Mouse (Mus musculus): ENCODE measurements around the gene Pdlim7.

Pdlim7 gene

DNA sequence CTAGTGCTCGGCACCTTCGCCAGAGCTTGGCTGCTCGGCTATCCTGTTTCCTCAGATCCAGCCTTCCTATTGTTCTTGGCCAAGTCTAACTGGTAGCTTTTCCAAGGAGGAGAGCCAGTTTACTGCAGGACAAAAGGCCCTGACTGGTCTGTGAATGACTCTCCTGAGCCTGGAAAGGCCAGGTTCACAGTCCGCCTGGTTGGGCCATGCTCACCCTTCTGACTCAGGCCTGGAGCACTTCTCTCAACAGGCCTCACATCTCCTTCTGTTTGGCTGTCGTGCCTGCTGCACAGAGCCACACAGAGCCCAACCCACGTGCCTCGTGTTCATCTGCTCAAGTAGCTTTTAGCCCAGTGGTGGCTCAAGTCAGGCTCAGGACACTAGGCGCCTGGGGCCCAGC, 9.3 kb upstream of the Pdlim7 start:
- no peak for DNase-seq (ENCODE audit: low spot score in 2 of 2)

DNA sequence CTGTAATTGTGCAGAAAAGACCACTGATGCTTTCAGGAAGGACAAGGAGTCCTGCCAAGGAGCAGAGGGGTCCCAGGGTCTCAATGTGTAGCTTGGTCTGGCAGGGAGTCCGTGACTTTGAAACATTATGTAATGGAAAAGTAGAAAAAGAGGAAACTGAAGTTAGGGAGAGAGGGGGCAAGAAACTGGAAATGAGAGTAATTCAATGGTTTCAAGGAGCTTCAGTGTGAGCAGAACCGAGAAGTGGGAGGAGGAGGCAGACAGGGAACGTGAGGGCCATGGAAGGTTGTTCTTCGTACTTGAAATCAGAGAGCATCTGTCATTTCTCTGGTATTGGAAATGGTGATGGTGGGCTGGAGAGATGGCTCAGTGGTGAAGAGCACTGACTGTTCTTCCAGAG, 6.1 kb upstream of the Pdlim7 start:
- DNase-seq (ENCODE audit: low spot score in 2 of 2) = no peak

GRCm38 (mm10) chr13:55516955-55517354, 3.5 kb upstream of the Pdlim7 start:
- DNase-seq (ENCODE audit: low spot score in 2 of 2) = peak; percentile 69 to 84

DNA sequence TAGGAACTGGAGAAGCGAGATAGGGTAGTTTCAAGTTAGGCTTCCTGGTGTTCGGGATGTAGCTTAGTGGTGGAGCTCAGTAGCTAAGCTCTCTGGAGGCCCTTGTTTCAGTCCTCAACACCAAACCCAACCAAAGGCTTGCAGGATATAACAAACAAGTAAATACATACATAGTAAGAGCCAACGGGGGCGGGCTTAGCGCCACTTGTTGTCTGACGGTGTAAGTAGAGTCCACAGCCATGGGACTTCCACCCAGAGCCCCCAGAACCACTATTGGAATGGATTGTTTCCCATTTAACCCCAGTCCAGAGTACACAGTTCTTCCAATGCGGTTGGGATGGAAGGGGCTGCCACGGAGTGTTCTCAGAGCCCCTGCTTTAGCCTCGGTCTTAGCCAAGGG, 352 bp upstream of the Pdlim7 start:
- DNase-seq (ENCODE audit: low spot score in 2 of 2) = no peak

DNA sequence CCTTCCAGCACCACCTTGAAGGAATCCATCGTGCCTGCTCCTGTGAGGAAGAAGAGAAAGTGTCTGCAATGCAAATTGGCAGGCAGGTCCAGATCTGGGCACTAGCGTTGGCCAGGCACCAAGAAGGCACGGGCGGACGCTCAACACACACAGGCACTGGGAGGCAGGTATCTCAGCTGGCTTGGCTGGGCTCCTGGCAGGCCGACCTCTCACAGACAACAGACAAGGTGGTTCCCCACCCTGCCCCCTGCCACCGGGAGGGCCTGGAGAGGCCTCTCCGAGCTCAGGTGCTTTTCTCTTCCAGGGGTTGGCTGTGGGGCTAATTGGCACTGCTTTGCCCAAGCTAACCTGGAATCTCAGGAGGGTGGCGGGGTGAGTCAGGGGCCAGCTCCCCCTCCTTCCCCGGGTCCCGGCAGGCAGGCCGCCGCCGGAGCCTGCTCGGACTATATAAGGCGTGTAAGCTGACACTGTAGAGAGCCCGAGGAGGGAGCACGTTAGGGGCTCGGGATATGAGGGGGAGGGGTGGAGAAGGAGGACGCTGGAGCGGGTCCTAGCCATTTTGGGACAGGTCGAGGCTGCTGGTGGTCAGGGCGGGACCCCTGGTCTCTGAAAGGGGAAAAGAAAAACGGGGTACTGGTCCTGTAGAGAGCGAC, 971 bp downstream of the Pdlim7 start:
- DNase-seq (ENCODE audit: low spot score in 2 of 2) = peak in 1 of 2 experiments; percentile 20

- DNase-seq (ENCODE audit: low spot score in 2 of 2) = no peak
Observed at GRCm38 (mm10) chr13:55511492-55511861, 2.0 kb downstream of the Pdlim7 start.

- DNase-seq (ENCODE audit: low spot score in 2 of 2) = no peak
Observed at GRCm38 (mm10) chr13:55510668-55511491, 2.6 kb downstream of the Pdlim7 start.

DNA sequence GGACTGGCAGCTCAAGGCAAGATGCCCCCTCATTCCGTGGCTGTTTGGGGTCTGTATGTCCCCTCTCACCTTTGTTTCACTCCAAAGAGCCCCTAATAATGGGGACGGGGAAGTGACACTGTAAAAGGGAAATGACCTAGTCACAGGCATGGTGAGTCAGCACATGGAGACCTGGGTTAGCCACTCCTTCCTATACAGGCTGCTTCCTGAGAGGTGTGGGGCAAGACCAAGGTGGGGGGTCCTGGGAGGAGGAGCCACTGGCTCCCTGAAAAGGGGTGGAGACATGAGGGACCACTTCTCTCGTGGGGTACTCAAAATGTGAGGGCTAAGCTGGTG, 3.2 kb downstream of the Pdlim7 start:
- DNase-seq (ENCODE audit: low spot score in 2 of 2) = no peak

GRCm38 (mm10) chr13:55508531-55508930, 4.9 kb downstream of the Pdlim7 start:
- DNase-seq (ENCODE audit: low spot score in 2 of 2) = no peak

DNA sequence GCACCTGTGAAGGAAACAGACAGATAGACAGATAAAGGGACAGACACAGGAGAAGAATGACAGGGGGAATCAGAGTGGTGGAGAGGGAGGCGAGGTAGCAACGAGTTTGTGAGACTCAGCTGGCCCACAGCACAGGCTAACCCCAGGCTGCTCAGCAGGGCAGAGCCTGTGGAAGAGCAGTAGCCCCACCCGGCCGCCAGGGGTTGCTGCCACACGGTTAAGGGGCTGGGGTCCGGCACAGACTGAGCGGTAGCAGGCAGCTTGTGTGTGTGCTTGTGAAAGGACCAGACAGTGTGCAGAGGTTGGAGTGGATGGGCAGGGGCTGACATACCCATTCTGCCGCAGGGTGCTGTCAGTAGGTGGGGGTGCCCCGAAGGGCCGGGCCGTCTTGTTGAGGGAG, 5.6 kb downstream of the Pdlim7 start:
- no peak for DNase-seq (ENCODE audit: low spot score in 2 of 2)

DNA sequence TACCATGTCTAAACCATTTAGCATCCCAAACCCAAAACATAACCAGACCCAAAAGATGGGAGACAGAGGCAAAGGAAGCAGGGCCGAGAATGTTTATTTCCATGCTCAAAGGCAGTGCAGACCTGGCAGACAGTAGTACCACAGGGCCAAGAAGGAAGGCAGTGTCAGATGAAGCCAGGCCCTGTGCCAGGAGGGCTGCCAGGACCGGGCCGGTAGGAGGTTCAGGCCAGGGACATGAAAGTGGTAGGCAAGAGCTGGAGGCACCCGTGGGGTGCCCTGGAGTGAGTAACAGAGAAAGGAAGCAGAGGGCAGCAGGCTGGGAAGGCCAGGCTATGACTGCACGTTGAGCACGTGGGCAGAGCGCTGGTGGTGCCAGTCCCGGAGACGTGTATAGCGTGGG, 6.8 kb downstream of the Pdlim7 start:
- DNase-seq (ENCODE audit: low spot score in 2 of 2) = no peak

- DNase-seq (ENCODE audit: low spot score in 2 of 2) = no peak
Observed at GRCm38 (mm10) chr13:55505810-55506209, 7.7 kb downstream of the Pdlim7 start.

GRCm38 (mm10) chr13:55504390-55504789, 9.1 kb downstream of the Pdlim7 start:
- no peak for DNase-seq (ENCODE audit: low spot score in 2 of 2)

DNA sequence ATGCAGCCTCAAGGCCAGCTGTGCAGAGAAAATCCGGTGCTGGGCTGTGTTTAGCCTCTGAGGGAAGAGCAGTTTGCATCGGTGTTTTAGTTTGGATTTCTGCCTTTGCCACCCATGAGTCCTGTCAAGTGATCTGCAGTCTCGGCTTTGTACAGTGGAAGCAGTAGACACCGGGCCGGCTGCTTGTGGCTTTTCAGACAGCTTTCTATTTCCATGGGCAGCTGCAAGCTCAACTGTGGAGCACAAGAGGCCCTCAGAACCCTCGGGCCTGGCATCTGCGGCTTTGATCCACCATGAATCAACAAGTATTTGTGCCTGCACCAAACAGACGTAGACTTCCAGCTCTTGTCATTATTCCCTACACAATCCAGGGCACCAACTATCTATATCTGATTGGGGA, 11.1 kb downstream of the Pdlim7 start:
- DNase-seq (ENCODE audit: low spot score in 2 of 2) = no peak

DNA sequence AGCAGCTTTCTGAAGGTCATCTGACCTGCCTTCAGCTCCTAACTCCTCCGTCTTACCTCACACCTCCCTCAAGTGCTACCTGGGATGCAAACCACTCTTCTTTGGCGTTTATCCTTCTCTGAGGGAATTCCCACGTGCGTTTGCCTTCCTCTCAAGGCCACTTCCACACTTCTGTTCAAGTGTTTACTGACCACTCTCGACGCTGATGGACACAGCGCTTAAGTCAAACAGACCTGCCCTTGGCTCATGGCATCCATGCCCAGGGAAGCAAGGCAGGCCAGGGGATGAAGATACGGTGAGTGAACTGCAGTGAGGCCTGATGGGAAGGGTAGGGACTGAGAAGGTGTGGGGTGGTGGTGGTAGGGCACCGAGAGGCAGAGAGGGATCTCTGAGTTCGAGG, 12.9 kb downstream of the Pdlim7 start:
- no peak for DNase-seq (ENCODE audit: low spot score in 2 of 2)

DNA sequence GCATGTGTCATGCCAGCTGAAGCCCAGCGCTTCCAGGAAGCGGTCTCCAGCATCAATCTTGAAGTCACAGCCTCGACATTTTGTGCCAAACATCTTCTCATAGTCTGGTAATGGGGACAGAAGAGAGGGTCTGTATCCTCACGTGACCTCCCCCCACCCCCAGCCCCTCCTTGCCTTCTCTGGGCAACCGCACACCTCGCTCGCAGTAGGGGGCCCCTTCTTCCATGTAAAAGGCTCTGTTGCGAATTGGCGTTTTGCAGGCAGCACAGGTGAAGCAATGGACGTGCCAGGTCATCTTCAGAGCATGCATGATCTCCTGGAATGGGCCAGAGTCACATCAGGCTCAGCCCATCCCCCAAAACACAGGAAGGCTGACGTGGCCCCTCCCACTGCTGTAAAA, 14.6 kb downstream of the Pdlim7 start:
- no peak for DNase-seq (ENCODE audit: low spot score in 2 of 2)

- DNase-seq (ENCODE audit: low spot score in 2 of 2) = no peak
Observed at GRCm38 (mm10) chr13:55496661-55497060, 16.8 kb downstream of the Pdlim7 start.

- no peak for DNase-seq (ENCODE audit: low spot score in 2 of 2)
Observed at GRCm38 (mm10) chr13:55495702-55496101, 17.8 kb downstream of the Pdlim7 start.

DNA sequence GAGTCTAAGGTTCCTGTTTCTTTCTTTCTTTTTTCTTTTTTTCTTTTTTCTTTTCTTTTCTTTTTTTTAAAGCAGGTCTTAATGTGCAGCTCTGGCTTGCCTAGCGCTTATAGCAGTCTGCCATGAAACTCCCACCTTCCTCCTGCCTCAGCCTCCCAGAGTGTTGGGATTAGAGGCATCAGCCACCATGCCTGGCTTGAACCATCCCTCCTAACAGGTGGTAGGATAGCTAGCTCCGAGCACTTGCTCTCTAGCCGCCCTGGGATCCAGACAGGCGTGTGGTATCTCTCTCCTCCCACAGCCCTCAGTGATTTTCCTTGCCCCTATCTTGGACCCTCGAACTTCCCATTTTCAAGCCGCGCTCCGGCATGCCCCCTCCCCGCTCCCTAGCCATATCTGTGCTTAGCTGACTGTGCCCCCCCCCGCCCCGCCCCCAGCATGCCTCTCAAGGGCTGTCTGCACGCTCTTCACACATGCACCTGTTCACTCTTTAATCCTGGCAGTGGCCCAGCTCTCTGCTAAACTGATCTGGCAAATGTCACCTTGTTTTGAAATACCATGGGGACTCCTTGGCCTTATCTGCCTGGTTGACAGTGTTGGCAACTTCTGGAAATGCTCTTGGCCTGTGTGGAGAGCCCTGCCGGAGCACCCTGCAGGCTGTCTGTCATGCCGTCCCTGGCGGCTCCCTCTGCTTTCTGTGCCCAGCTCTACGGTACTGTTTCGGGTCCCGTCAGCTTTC, 18.4 kb downstream of the Pdlim7 start:
- no peak for DNase-seq (ENCODE audit: low spot score in 2 of 2)

GRCm38 (mm10) chr13:55494257-55494656, 19.2 kb downstream of the Pdlim7 start:
- DNase-seq (ENCODE audit: low spot score in 2 of 2) = no peak

GRCm38 (mm10) chr13:55487578-55488498, 25.6 kb downstream of the Pdlim7 start, which contains the start of gene Dbn1:
Gene Dbn1, minus strand, starts transcription at chr13:55488111.
- DNase-seq (ENCODE audit: low spot score in 2 of 2) = no peak
